Mouse (Mus musculus): ENCODE measurements at regions not wholly inside any gene's neighbourhood (a gene's known extent, or its start where the extent isn't known, plus 50 kb on each side); places are given as distances from the start of the nearest gene placed in this dataset.

- no peaks in the 10 kb centered on the region for H3K27me3 ChIP-seq (ENCODE audit: control insufficient read depth, insufficient read depth, low read length)
- no peak overlapping the region for H3K9ac ChIP-seq (ENCODE audit: low read length)
- no peaks in the 10 kb centered on the region for H3K4me1 ChIP-seq (ENCODE audit: control insufficient read depth, insufficient read depth, low read length)
- ATAC-seq (ENCODE audit: low FRiP score) (no peak), DNase-seq (ENCODE audit: low spot score, missing footprints) (no peak)
- no peak overlapping the region for H3K27ac ChIP-seq (ENCODE audit: low read depth, low read length)
- H3K36me3 ChIP-seq (ENCODE audit: control insufficient read depth, insufficient read depth, low read length): no peaks in the 10 kb centered on the region
- no peak overlapping the region for H3K4me2 ChIP-seq
- WGBS: 86% methylated on average over 3 of the region's 3 CpGs
- no peak overlapping the region for H3K4me3 ChIP-seq (ENCODE audit: low read depth, low read length)
- no peaks in the 10 kb centered on the region for H3K9me3 ChIP-seq (ENCODE audit: control insufficient read depth, low read length)
Observed at GRCm38 (mm10) chr10:99676557-99677098, 82.8 kb downstream of the Csl start.

- no peaks in the 10 kb centered on the region for H3K4me1 ChIP-seq (ENCODE audit: control insufficient read depth, insufficient read depth, low read length)
- H3K9me3 ChIP-seq (ENCODE audit: control insufficient read depth, low read length): no peaks in the 10 kb centered on the region
- no peak overlapping the region for H3K27ac ChIP-seq (ENCODE audit: low read depth, low read length)
- H3K36me3 ChIP-seq (ENCODE audit: control insufficient read depth, insufficient read depth, low read length): no peaks in the 10 kb centered on the region
- DNase-seq (ENCODE audit: low spot score, missing footprints) (no peak), ATAC-seq (ENCODE audit: low FRiP score) (no peak)
- H3K9ac ChIP-seq (ENCODE audit: low read length): no peak overlapping the region
- H3K27me3 ChIP-seq (ENCODE audit: control insufficient read depth, insufficient read depth, low read length): no peaks in the 10 kb centered on the region
- H3K4me2 ChIP-seq: no peak overlapping the region
- WGBS: 87% methylated on average over 9 of the region's 9 CpGs
- H3K4me3 ChIP-seq (ENCODE audit: low read depth, low read length): no peak overlapping the region
Observed at GRCm38 (mm10) chr10:99678096-99678495, 81.4 kb downstream of the Csl start.

- no peak overlapping the region for H3K4me3 ChIP-seq (ENCODE audit: low read depth, low read length)
- H3K27me3 ChIP-seq (ENCODE audit: control insufficient read depth, insufficient read depth, low read length): no peaks in the 10 kb centered on the region
- H3K36me3 ChIP-seq (ENCODE audit: control insufficient read depth, insufficient read depth, low read length): no peaks in the 10 kb centered on the region
- H3K4me2 ChIP-seq: no peak overlapping the region
- 83% methylated on average over 6 of the region's 6 CpGs for WGBS
- H3K9me3 ChIP-seq (ENCODE audit: control insufficient read depth, low read length): no peaks in the 10 kb centered on the region
- ATAC-seq (ENCODE audit: low FRiP score) (no peak), DNase-seq (ENCODE audit: low spot score, missing footprints) (peak; percentile 69)
- H3K9ac ChIP-seq (ENCODE audit: low read length): no peak overlapping the region
- no peaks in the 10 kb centered on the region for H3K4me1 ChIP-seq (ENCODE audit: control insufficient read depth, insufficient read depth, low read length)
- H3K27ac ChIP-seq (ENCODE audit: low read depth, low read length): no peak overlapping the region
Observed at GRCm38 (mm10) chr10:99679813-99680212, 79.6 kb downstream of the Csl start.

DNA sequence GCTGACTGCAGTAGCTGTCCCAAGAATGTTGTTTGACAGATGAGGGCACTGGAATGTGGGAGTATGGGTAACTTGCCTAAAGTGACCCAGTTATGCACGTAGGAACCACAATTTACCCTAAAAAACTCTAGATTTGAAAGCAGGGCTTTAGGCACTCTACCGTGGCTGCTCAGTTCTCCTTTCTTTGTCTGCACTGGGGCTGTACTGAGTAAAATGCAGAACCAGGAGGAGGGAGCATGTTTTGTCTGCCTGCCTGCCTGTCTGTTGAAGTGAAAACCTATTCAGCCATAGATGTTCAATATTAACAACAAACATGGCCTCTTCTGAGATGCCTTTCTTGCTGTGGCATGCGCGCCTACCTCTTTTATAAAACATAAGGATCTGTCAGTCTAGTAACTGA is 77.5 kb downstream of the Csl start:
- no peaks in the 10 kb centered on the region for H3K9me3 ChIP-seq (ENCODE audit: control insufficient read depth, low read length)
- no peak overlapping the region for H3K4me2 ChIP-seq
- no peak overlapping the region for H3K27ac ChIP-seq (ENCODE audit: low read depth, low read length)
- H3K9ac ChIP-seq (ENCODE audit: low read length): no peak overlapping the region
- H3K4me1 ChIP-seq (ENCODE audit: control insufficient read depth, insufficient read depth, low read length): no peaks in the 10 kb centered on the region
- no peaks in the 10 kb centered on the region for H3K27me3 ChIP-seq (ENCODE audit: control insufficient read depth, insufficient read depth, low read length)
- DNase-seq (ENCODE audit: low spot score, missing footprints): no peak
- peak; percentile 53; the same call in 1 of the 2 replicates for ATAC-seq (ENCODE audit: low FRiP score)
- H3K36me3 ChIP-seq (ENCODE audit: control insufficient read depth, insufficient read depth, low read length): no peaks in the 10 kb centered on the region
- H3K4me3 ChIP-seq (ENCODE audit: low read depth, low read length): no peak overlapping the region
- 43% methylated on average over 4 of the region's 4 CpGs for WGBS

DNA sequence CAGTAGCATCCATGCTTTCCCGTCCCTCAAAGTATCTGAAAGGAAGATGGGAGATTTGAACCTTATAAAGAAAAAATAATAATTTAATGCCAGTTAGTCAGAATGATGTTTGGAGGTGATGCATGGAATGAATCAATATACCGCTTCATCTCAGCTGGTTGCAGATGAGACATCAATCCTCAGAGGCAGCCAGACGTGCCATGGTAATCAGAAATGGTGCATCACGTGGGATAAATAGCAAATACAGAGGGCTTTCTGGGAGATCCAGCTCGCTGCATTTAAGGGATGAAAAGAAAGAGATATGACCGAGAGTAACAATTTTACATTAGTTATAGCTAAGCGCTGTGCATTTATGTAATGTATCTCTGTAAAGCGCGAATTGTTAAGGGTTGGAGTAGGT is 77.1 kb downstream of the Csl start:
- no peak overlapping the region for H3K27ac ChIP-seq (ENCODE audit: low read depth, low read length)
- peak; percentile 52; the same call in 1 of the 2 replicates for ATAC-seq (ENCODE audit: low FRiP score)

DNA sequence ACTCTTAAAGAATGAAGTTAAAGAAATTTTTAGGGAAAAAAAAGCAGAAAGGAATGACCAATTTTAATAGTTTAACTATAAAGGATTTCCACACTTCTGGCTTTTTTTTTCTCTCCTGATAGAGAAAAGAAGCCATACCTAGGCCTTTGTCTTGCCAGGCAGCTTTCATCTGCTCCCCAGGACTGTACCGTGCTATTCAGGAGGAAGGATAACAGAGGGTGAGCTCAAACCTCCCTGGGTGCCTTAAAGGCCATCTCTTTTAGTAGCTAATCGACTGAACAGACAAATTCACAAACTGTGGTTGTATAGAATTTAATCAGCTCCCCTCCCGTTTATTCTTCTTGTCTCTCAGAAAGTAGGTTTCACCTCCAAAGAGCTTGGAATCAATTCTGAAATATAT is 76.1 kb downstream of the Csl start:
- no peaks in the 10 kb centered on the region for H3K27me3 ChIP-seq (ENCODE audit: control insufficient read depth, insufficient read depth, low read length)
- no peak overlapping the region for H3K4me2 ChIP-seq
- no peaks in the 10 kb centered on the region for H3K4me1 ChIP-seq (ENCODE audit: control insufficient read depth, insufficient read depth, low read length)
- H3K9ac ChIP-seq (ENCODE audit: low read length): no peak overlapping the region
- no peak overlapping the region for H3K27ac ChIP-seq (ENCODE audit: low read depth, low read length)
- no peaks in the 10 kb centered on the region for H3K36me3 ChIP-seq (ENCODE audit: control insufficient read depth, insufficient read depth, low read length)
- 9% methylated on average over 3 of the region's 3 CpGs for WGBS
- no peak overlapping the region for H3K4me3 ChIP-seq (ENCODE audit: low read depth, low read length)
- H3K9me3 ChIP-seq (ENCODE audit: control insufficient read depth, low read length): no peaks in the 10 kb centered on the region
- ATAC-seq (ENCODE audit: low FRiP score) (no peak), DNase-seq (ENCODE audit: low spot score, missing footprints) (no peak)

More for the DNA sequence above, 77.1 kb downstream of the Csl start:
- no peaks in the 10 kb centered on the region for H3K4me1 ChIP-seq (ENCODE audit: control insufficient read depth, insufficient read depth, low read length)
- WGBS: 77% methylated on average over 9 of the region's 9 CpGs
- H3K4me3 ChIP-seq (ENCODE audit: low read depth, low read length): no peak overlapping the region
- H3K4me2 ChIP-seq: no peak overlapping the region
- H3K27me3 ChIP-seq (ENCODE audit: control insufficient read depth, insufficient read depth, low read length): no peaks in the 10 kb centered on the region
- H3K9ac ChIP-seq (ENCODE audit: low read length): no peak overlapping the region
- H3K36me3 ChIP-seq (ENCODE audit: control insufficient read depth, insufficient read depth, low read length): no peaks in the 10 kb centered on the region
- DNase-seq (ENCODE audit: low spot score, missing footprints): no peak
- no peaks in the 10 kb centered on the region for H3K9me3 ChIP-seq (ENCODE audit: control insufficient read depth, low read length)

DNA sequence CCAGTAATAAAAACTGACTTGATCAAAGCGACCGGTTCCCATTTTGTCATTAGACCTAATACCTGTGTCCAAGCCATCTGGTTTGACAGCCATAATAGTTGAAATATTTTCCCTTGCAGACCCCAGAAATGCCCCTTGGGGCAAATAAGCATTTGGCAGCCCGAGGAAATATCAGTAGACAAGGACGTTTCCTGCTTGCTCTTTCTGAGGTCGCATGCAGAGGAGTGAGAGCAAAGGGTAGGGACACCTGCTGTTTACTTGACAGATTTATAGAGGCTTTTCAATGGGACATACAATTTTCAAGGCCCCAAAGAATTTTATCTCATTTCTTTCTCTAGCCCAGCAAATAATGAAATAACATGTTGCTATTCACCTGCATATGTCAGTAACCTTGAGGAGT is 73.5 kb downstream of the Csl start:
- Histone ChIP-seq H3K27me3 (ENCODE audit: control insufficient read depth, insufficient read depth, low read length) (no peaks in the 10 kb centered on the region), H3K36me3 (ENCODE audit: control insufficient read depth, insufficient read depth, low read length) (no peaks in the 10 kb centered on the region), H3K4me1 (ENCODE audit: control insufficient read depth, insufficient read depth, low read length) (no peaks in the 10 kb centered on the region), H3K4me3 (ENCODE audit: low read depth, low read length) (no peak overlapping the region), H3K27ac (ENCODE audit: low read depth, low read length) (no peak overlapping the region), H3K4me2 (no peak overlapping the region), H3K9ac (ENCODE audit: low read length) (no peak overlapping the region), H3K9me3 (ENCODE audit: control insufficient read depth, low read length) (no peaks in the 10 kb centered on the region)
- WGBS: 57% methylated on average over 5 of the region's 5 CpGs
- ATAC-seq (ENCODE audit: low FRiP score) (no peak), DNase-seq (ENCODE audit: low spot score, missing footprints) (no peak)

DNA sequence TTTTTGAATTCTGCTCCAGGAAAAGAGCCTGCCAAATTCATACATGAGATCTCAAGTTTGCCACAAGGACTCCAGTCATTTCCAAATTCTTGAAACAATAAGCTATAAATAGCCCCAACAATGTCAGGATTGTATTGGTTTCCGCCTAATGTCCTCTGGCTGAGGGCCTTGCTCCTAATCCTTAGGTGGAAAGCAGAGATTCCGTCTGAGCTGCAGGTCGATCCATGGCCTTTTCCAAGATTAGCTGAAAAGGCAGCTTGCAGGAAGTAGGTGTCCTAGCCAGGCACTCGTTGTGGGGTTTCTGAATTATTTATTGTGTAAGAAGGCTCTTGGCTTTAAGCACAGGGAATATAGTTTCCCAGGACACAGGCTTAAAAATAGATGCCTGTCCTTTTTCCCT is 72.4 kb downstream of the Csl start:
- Histone ChIP-seq H3K9me3 (ENCODE audit: control insufficient read depth, low read length) (no peaks in the 10 kb centered on the region), H3K36me3 (ENCODE audit: control insufficient read depth, insufficient read depth, low read length) (no peaks in the 10 kb centered on the region), H3K9ac (ENCODE audit: low read length) (no peak overlapping the region), H3K27ac (ENCODE audit: low read depth, low read length) (no peak overlapping the region), H3K4me1 (ENCODE audit: control insufficient read depth, insufficient read depth, low read length) (no peaks in the 10 kb centered on the region), H3K27me3 (ENCODE audit: control insufficient read depth, insufficient read depth, low read length) (no peaks in the 10 kb centered on the region), H3K4me3 (ENCODE audit: low read depth, low read length) (no peak overlapping the region), H3K4me2 (no peak overlapping the region)
- no peak for ATAC-seq (ENCODE audit: low FRiP score)
- 72% methylated on average over 4 of the region's 4 CpGs for WGBS
- no peak for DNase-seq (ENCODE audit: low spot score, missing footprints)

- no peaks in the 10 kb centered on the region for H3K36me3 ChIP-seq (ENCODE audit: control insufficient read depth, insufficient read depth, low read length)
- no peak overlapping the region for H3K4me3 ChIP-seq (ENCODE audit: low read depth, low read length)
- no peak overlapping the region for H3K9ac ChIP-seq (ENCODE audit: low read length)
- no peak overlapping the region for H3K4me2 ChIP-seq
- H3K27me3 ChIP-seq (ENCODE audit: control insufficient read depth, insufficient read depth, low read length): no peaks in the 10 kb centered on the region
- H3K27ac ChIP-seq (ENCODE audit: low read depth, low read length): no peak overlapping the region
- WGBS: 83% methylated on average over 8 of the region's 8 CpGs
- no peaks in the 10 kb centered on the region for H3K9me3 ChIP-seq (ENCODE audit: control insufficient read depth, low read length)
- DNase-seq (ENCODE audit: low spot score, missing footprints) (no peak), ATAC-seq (ENCODE audit: low FRiP score) (no peak)
- H3K4me1 ChIP-seq (ENCODE audit: control insufficient read depth, insufficient read depth, low read length): no peaks in the 10 kb centered on the region
Observed at GRCm38 (mm10) chr10:99697696-99698095, 61.8 kb downstream of the Csl start.

DNA sequence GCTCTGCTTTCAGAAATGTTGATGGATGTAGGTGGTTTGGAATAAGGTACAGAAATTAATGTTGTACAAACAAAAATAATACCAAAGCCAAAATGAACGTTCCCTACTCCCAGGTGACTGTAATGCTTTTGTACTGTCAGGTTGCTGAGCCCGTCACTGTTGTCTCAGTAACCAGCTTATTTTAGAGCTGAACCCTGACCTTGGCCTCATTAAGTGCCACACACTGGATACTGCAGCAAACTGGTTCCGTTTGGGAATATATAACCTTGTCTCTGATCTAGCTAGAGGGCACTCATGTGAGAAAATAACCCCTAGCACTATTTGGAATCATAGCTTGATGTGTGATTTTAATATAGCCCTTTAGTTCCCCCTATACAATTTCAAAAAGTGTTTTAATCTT is 60.0 kb downstream of the Csl start:
- Histone ChIP-seq H3K27me3 (ENCODE audit: control insufficient read depth, insufficient read depth, low read length) (no peaks in the 10 kb centered on the region), H3K9me3 (ENCODE audit: control insufficient read depth, low read length) (no peaks in the 10 kb centered on the region), H3K4me3 (ENCODE audit: low read depth, low read length) (no peak overlapping the region), H3K36me3 (ENCODE audit: control insufficient read depth, insufficient read depth, low read length) (no peaks in the 10 kb centered on the region), H3K27ac (ENCODE audit: low read depth, low read length) (no peak overlapping the region), H3K9ac (ENCODE audit: low read length) (no peak overlapping the region), H3K4me1 (ENCODE audit: control insufficient read depth, insufficient read depth, low read length) (no peaks in the 10 kb centered on the region), H3K4me2 (no peak overlapping the region)
- 57% methylated on average over 3 of the region's 3 CpGs for WGBS
- ATAC-seq (ENCODE audit: low FRiP score) (peak; percentile 42; the same call in 1 of the 2 replicates), DNase-seq (ENCODE audit: low spot score, missing footprints) (no peak)
